15 mouse cellular contexts compared by ENCODE assay signal in genomic region chr12:77727766-77728165, GRCm38 (mm10).
A peak's percentile ranks its signal among the peaks of the same experiment; 100 is the strongest.
DNase-seq lines count a peak whose midpoint lies in the region; TF ChIP-seq lines count a peak whose summit lies in the region.
"Had no signal": no experiment of that assay in that cellular context is flagged by ENCODE, and none has a peak within 500 bp of the region (broad histone marks: within the 10 kb centered on the region; RNA-seq: fewer than 3 reads in every experiment).

No protein-coding gene starts in this region.

- no peak for TF ChIP-seq CTCF in brain, embryonic 14.5 days (IDR thresholded peaks at IDR 0.05; ENCODE audit: borderline replicate concordance, extremely low read depth, insufficient read depth, insufficient read length)

- peak; percentile 2 for DNase-seq in adrenal gland, adult 8-10 months
- no peak for DNase-seq in adrenal gland, adult 18-20 months (ENCODE audit: low spot score in 2 of 2)
- DNase-seq in lung, postnatal 36 days: peak; percentile 10
- DNase-seq in lung, postnatal 4 days: no peak
- DNase-seq in adrenal gland, postnatal 10 days: peak; percentile 62
- peak; percentile 14 for DNase-seq in brain, embryonic 14.5 days (ENCODE audit: low read depth)
- DNase-seq in heart, postnatal 25 days (ENCODE audit: low spot score): no peak
- DNase-seq in cerebellum, adult 8-10 months: no peak
- DNase-seq: cerebellum, adult 11 months; cerebellum, adult 9-10 months; cerebellum, postnatal 25 days; forebrain, postnatal 0 days; gastrocnemius, postnatal 14 days; heart, postnatal 10 days; kidney, adult 18-20 months had no signal

- TF ChIP-seq POLR2A in brain, embryonic 14.5 days (IDR thresholded peaks at IDR 0.05; ENCODE audit: borderline replicate concordance, extremely low read depth, insufficient read depth, insufficient read length, poor library complexity, severe bottlenecking): no peak

- intact Hi-C loops in heart, postnatal 25 days (cut with DNase I): no loop called here

Comparison
In these comparisons a context has a peak if more than half of its experiments do, and no peak if none do; other contexts are left out.
1. DNase-seq: peak in adrenal gland, adult 8-10 months (single experiment), lung, postnatal 36 days (single experiment), adrenal gland, postnatal 10 days (single experiment) and brain, embryonic 14.5 days (single experiment); none in adrenal gland, adult 18-20 months (0 of 2), lung, postnatal 4 days (0 of 2), heart, postnatal 25 days (single experiment) and cerebellum, adult 8-10 months (single experiment).